Mouse (Mus musculus) CH12.LX (cell line): Measurements from ENCODE around the gene Dnah17.

Experiments used
- E2F4 ChIP-seq: IDR thresholded peaks from 2 replicates; pipeline ENCODE4 v1.6.1; 2011; ENCODE audit warnings: low read depth, low read length, improper control_type of control experiment; ENCODE audit not compliant: insufficient replicate concordance
- ELF1 ChIP-seq: IDR thresholded peaks from 2 replicates; pipeline ENCODE4 v1.6.1; 2014; ENCODE audit warnings: low read depth, mild to moderate bottlenecking, inconsistent platforms, low read length, improper control_type of control experiment
- EP300 ChIP-seq: IDR thresholded peaks from 2 replicates; pipeline ENCODE4 v1.6.1; 2011; ENCODE audit warnings: low read length, improper control_type of control experiment
- POLR2AphosphoS2 ChIP-seq: IDR thresholded peaks from 2 replicates; pipeline ENCODE4 v1.6.1; 2011; ENCODE audit warnings: low read depth, low read length, improper control_type of control experiment
- RCOR1 ChIP-seq: conservative IDR thresholded peaks from 2 replicates; pipeline ENCODE4 v1.6.1; 2012; ENCODE audit warnings: low read depth, mild to moderate bottlenecking, inconsistent platforms, low read length, improper control_type of control experiment
- ZMIZ1 ChIP-seq: IDR thresholded peaks from 2 replicates; pipeline ENCODE4 v1.6.1; 2012; ENCODE audit warnings: low read depth, mild to moderate bottlenecking, inconsistent platforms, low read length, improper control_type of control experiment

DNA sequence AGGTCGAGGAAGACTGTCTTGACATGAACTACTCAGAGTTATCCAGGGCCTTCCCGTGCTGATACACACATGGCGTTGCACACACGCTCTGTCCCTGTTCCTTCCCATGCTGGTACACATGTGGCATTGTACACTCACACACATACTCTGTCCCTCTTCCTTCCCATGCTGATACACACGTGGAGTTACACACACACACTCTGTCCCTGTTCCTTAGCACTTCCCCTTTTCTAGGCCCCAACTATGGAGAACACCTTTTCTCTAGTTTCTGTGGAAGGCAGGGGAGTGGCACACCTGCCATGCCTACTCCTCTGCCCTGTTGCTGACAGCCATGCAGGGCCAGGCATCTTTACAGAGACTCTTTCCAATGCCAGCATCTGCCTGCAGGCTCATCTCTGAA is 47.8 kb upstream of the Dnah17 start:
- no peak for TF ChIP-seq EP300
- TF ChIP-seq RCOR1: no peak
- TF ChIP-seq ELF1: no peak
- TF ChIP-seq E2F4: no peak
- no peak for TF ChIP-seq POLR2AphosphoS2
- TF ChIP-seq ZMIZ1: no peak
